Mouse (Mus musculus): ENCODE data around the gene Upk3b. TPM values are rescaled to one million over a fixed set of nuclear protein-coding genes. Genes with fewer than 3 reads are reported as not detected.

Upk3b gene
- polyA plus RNA-seq, 1 experiment, result 0.34 TPM

- TF ChIP-seq POLR2A (IDR thresholded peaks at IDR 0.05; ENCODE audit: insufficient read depth, low read length) (no peak), CTCF (IDR thresholded peaks at IDR 0.05; ENCODE audit: low read depth, low read length) (no peak), EP300 (IDR thresholded peaks at IDR 0.05; ENCODE audit: insufficient read depth, low read depth, low read length) (no peak)
- H3K36me3 ChIP-seq (ENCODE audit: control insufficient read depth, insufficient read depth, low read length, poor library complexity, severe bottlenecking), result no peaks in the 10 kb centered on the region
- no peak overlapping the region for H3K9ac ChIP-seq (ENCODE audit: low read depth, poor library complexity, severe bottlenecking)
- H3K4me3 ChIP-seq (ENCODE audit: low read depth, low read length), result no peak overlapping the region
- H3K27ac ChIP-seq (ENCODE audit: insufficient read depth, low read length), result no peak overlapping the region
- H3K27me3 ChIP-seq (ENCODE audit: control insufficient read depth, insufficient read depth, low read length, poor library complexity, severe bottlenecking), result no peaks in the 10 kb centered on the region
- peaks cover 5% of the 10 kb centered on the region for H3K4me1 ChIP-seq (ENCODE audit: control insufficient read depth, insufficient read depth, low read length)
- H3K9me3 ChIP-seq (replicated peaks; ENCODE audit: control insufficient read depth, insufficient read depth, low read length, poor library complexity, severe bottlenecking), result no peaks in the 10 kb centered on the region
Measured at GRCm38 (mm10) chr5:136091927-136092326, 53.6 kb downstream of the Upk3b start.

GRCm38 (mm10) chr5:136094249-136095010, 56.1 kb downstream of the Upk3b start:
- H3K27me3 ChIP-seq (ENCODE audit: control insufficient read depth, insufficient read depth, low read length, poor library complexity, severe bottlenecking), result no peaks in the 10 kb centered on the region
- H3K36me3 ChIP-seq (ENCODE audit: control insufficient read depth, insufficient read depth, low read length, poor library complexity, severe bottlenecking), result no peaks in the 10 kb centered on the region
- no peak overlapping the region for H3K9ac ChIP-seq (ENCODE audit: low read depth, poor library complexity, severe bottlenecking)
- H3K27ac ChIP-seq (ENCODE audit: insufficient read depth, low read length), result no peak overlapping the region
- TF ChIP-seq EP300 (IDR thresholded peaks at IDR 0.05; ENCODE audit: insufficient read depth, low read depth, low read length) (no peak), CTCF (IDR thresholded peaks at IDR 0.05; ENCODE audit: low read depth, low read length) (no peak), POLR2A (IDR thresholded peaks at IDR 0.05; ENCODE audit: insufficient read depth, low read length) (no peak)
- no peaks in the 10 kb centered on the region for H3K9me3 ChIP-seq (replicated peaks; ENCODE audit: control insufficient read depth, insufficient read depth, low read length, poor library complexity, severe bottlenecking)
- H3K4me3 ChIP-seq (ENCODE audit: low read depth, low read length), result no peak overlapping the region
- peaks cover 7% of the 10 kb centered on the region for H3K4me1 ChIP-seq (ENCODE audit: control insufficient read depth, insufficient read depth, low read length)

DNA sequence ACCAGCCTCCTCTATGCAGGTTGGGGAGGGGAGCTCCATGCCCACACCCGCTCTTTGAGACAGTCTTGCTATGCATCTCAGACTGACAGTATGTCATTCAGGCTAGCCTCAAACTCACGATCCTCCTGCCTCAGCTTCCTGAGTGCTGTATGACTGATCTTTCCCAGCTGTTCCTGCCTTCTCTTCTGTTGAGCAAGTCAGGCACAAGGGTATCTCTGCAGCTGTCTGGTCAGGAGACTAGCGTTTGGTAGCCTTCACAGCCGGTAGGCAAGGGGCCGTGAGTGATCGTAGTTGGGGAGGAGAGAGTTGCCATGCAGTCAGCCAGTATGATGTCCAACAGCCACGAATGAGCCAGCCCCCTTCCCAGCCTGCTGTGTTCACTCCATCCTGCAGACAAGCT, 56.8 kb downstream of the Upk3b start:
- H3K4me1 ChIP-seq (ENCODE audit: control insufficient read depth, insufficient read depth, low read length), result peaks cover 7% of the 10 kb centered on the region
- H3K9me3 ChIP-seq (replicated peaks; ENCODE audit: control insufficient read depth, insufficient read depth, low read length, poor library complexity, severe bottlenecking), result no peaks in the 10 kb centered on the region
- H3K9ac ChIP-seq (ENCODE audit: low read depth, poor library complexity, severe bottlenecking), result no peak overlapping the region
- H3K4me3 ChIP-seq (ENCODE audit: low read depth, low read length), result no peak overlapping the region
- no peak overlapping the region for H3K27ac ChIP-seq (ENCODE audit: insufficient read depth, low read length)
- TF ChIP-seq CTCF (IDR thresholded peaks at IDR 0.05; ENCODE audit: low read depth, low read length) (no peak), EP300 (IDR thresholded peaks at IDR 0.05; ENCODE audit: insufficient read depth, low read depth, low read length) (no peak), POLR2A (IDR thresholded peaks at IDR 0.05; ENCODE audit: insufficient read depth, low read length) (no peak)
- no peaks in the 10 kb centered on the region for H3K27me3 ChIP-seq (ENCODE audit: control insufficient read depth, insufficient read depth, low read length, poor library complexity, severe bottlenecking)
- H3K36me3 ChIP-seq (ENCODE audit: control insufficient read depth, insufficient read depth, low read length, poor library complexity, severe bottlenecking), result no peaks in the 10 kb centered on the region

Other genes starting within 250 kb of the Upk3b start
- 0.41 and 0.55 TPM in 2 replicates for gene Srrm3, start 231.6 kb upstream of the Upk3b start, polyA plus RNA-seq (2011; ENCODE audit: insufficient read depth, insufficient read length, low read depth, missing spikeins)
- gene Hspb1, start 150.6 kb upstream of the Upk3b start, polyA plus RNA-seq (2011; ENCODE audit: insufficient read depth, insufficient read length, low read depth, missing spikeins), result 426 and 500 TPM in 2 replicates
- 372 TPM in 2 replicates for gene Ywhag, start 103.9 kb upstream of the Upk3b start, polyA plus RNA-seq (2011; ENCODE audit: insufficient read depth, insufficient read length, low read depth, missing spikeins)
- gene Ssc4d, start 64.0 kb upstream of the Upk3b start, polyA plus RNA-seq (2011; ENCODE audit: insufficient read depth, insufficient read length, low read depth, missing spikeins), result 6.3 and 9.5 TPM in 2 replicates
- 2.0 and 2.4 TPM in 2 replicates for gene Zp3, start 58.4 kb upstream of the Upk3b start, polyA plus RNA-seq (2011; ENCODE audit: insufficient read depth, insufficient read length, low read depth, missing spikeins)
- gene Dtx2, start 43.7 kb upstream of the Upk3b start, polyA plus RNA-seq (2011; ENCODE audit: insufficient read depth, insufficient read length, low read depth, missing spikeins), result 23.7 and 25.0 TPM in 2 replicates
- gene Upk3bl, start 16.0 kb downstream of the Upk3b start, polyA plus RNA-seq (2011; ENCODE audit: insufficient read depth, insufficient read length, low read depth, missing spikeins), result 2.7 and 3.7 TPM in 2 replicates
- gene Rasa4, start 45.4 kb downstream of the Upk3b start, polyA plus RNA-seq (2011; ENCODE audit: insufficient read depth, insufficient read length, low read depth, missing spikeins), result 5.9 and 6.6 TPM in 2 replicates
- 90.7 and 92.6 TPM in 2 replicates for gene Polr2j, start 78.1 kb downstream of the Upk3b start, polyA plus RNA-seq (2011; ENCODE audit: insufficient read depth, insufficient read length, low read depth, missing spikeins)
- gene Lrwd1, start 97.6 kb downstream of the Upk3b start, polyA plus RNA-seq (2011; ENCODE audit: insufficient read depth, insufficient read length, low read depth, missing spikeins), result 49.1 and 54.6 TPM in 2 replicates
- gene Alkbh4, start 97.7 kb downstream of the Upk3b start, polyA plus RNA-seq (2011; ENCODE audit: insufficient read depth, insufficient read length, low read depth, missing spikeins), result 8.7 and 10.6 TPM in 2 replicates
- gene Orai2, start 132.2 kb downstream of the Upk3b start, polyA plus RNA-seq (2011; ENCODE audit: insufficient read depth, insufficient read length, low read depth, missing spikeins), result 1.5 and 1.7 TPM in 2 replicates
- gene Prkrip1, start 160.5 kb downstream of the Upk3b start, polyA plus RNA-seq (2011; ENCODE audit: insufficient read depth, insufficient read length, low read depth, missing spikeins), result 45.3 and 48.3 TPM in 2 replicates
- 2.3 and 2.7 TPM in 2 replicates for gene Sh2b2, start 208.1 kb downstream of the Upk3b start, polyA plus RNA-seq (2011; ENCODE audit: insufficient read depth, insufficient read length, low read depth, missing spikeins)